Mouse (Mus musculus) CD4-positive naive resting alpha-beta T cell, adult 57 days (primary cell): ENCODE measurements around the gene Ang. TPM values are rescaled to one million over a fixed set of nuclear protein-coding genes. Genes with fewer than 3 reads are reported as not detected.

Experiments used
- total RNA-seq: library from RNA; stranded (reverse); gene quantifications from one replicate; pipeline ENCODE4 v1.2.4, GENCODE M21; 2023

The Ang gene
- total RNA-seq: 2.6 TPM

GRCm38 (mm10) chr14:51090921-51091900 lies at the start of gene Ang, which contains the start of gene Rnase4:
Gene Ang (plus strand): TSS chr14:51091150.
Gene Rnase4 (plus strand): TSS chr14:51091077.

GRCm38 (mm10) chr14:51041769-51042168 lies 49.2 kb upstream of the Ang start, which contains the start of gene Rnase9:
Gene Rnase9 (minus strand): TSS chr14:51041869.

GRCm38 (mm10) chr14:51050063-51050462 lies 40.9 kb upstream of the Ang start, which contains the start of gene Rnase11:
Gene Rnase11 (minus strand): TSS chr14:51050163.

DNA sequence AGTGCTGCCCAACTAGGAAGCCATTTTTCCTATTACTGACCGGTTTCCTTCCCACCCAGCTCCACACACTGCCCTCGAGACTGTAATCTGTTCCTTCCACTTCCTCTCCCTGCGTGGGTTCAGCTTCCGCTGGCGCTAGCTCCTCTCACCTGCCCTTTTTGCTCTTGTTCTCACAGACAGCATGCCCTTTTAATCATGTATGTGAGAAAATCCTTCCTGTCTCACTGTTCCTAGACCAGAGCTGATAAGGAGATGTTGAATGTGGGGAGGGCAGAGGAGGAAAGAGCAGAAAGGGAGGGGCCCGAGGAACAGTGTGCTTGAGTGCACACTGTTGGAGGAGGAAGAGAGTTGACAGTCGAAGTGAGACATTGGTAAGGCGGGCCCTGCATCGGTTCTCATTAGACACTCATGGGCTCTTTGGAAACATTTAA lies 33.5 kb upstream of the Ang start, which contains the start of gene Rnase12:
Rnase12 (minus strand) TSS at position 261 of the 431 bp plus-strand sequence.

GRCm38 (mm10) chr14:51074335-51074734 lies 16.6 kb upstream of the Ang start, which contains the start of gene Olfr750:
Gene Olfr750 (minus strand): TSS chr14:51074435.

GRCm38 (mm10) chr14:51113916-51114560 lies 23.1 kb downstream of the Ang start, which contains the start of gene Eddm3b:
Gene Eddm3b (plus strand): TSS chr14:51114426.

DNA sequence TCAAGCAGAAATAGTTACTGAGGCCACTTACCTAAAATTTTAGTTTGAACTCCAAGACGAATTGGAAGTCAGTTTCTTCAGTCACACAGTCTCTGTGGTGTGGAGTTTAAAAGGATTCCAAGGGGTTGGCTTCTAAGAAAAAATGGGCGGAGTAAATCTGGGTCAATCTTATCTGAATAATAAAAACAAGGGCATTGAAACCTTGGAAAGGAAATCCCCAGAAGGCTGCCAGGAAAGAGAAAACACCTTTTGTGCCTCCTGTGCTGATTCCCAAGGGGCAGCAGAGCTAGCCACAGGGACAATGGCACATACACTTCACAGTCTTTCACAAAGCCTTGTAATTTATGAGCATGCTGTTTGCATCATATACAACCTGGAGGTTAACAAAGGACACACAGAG lies 55.7 kb downstream of the Ang start, which contains the start of gene Rnase1:
Rnase1 (minus strand) TSS at position 101 of the 400 bp plus-strand sequence.

Other genes starting within 250 kb of the Ang start
- gene Tep1, start 220.6 kb upstream of the Ang start, total RNA-seq: 34.1 TPM
- gene Klhl33, start 193.6 kb upstream of the Ang start, total RNA-seq: not detected
- 40.7 TPM for gene Osgep, start 166.3 kb upstream of the Ang start, total RNA-seq
- 49.0 TPM for gene Apex1, start 166.2 kb upstream of the Ang start, total RNA-seq
- 104 TPM for gene Pip4p1, start 160.3 kb upstream of the Ang start, total RNA-seq
- gene Pnp, start 160.1 kb upstream of the Ang start, total RNA-seq: 18.1 TPM
- gene Gm49342, start 146.6 kb upstream of the Ang start, total RNA-seq: 20.5 TPM
- gene Pnp2, start 135.2 kb upstream of the Ang start, total RNA-seq: 1.0 TPM
- gene Rnase10, start 83.4 kb upstream of the Ang start, total RNA-seq: not detected
- gene Rnase9, start 49.3 kb upstream of the Ang start, total RNA-seq: not detected
- not detected for gene Rnase11, start 41.0 kb upstream of the Ang start, total RNA-seq
- not detected for gene Rnase12, start 33.5 kb upstream of the Ang start, total RNA-seq
- not detected for gene Olfr750, start 16.7 kb upstream of the Ang start, total RNA-seq
- 2.4 TPM for gene Rnase4, start 73 bp upstream of the Ang start, total RNA-seq
- not detected for gene Eddm3b, start 23.3 kb downstream of the Ang start, total RNA-seq
- gene Rnase6, start 32.8 kb downstream of the Ang start, total RNA-seq: 3.4 TPM
- gene Rnase1, start 55.6 kb downstream of the Ang start, total RNA-seq: not detected
- not detected for gene Rnase2b, start 71.1 kb downstream of the Ang start, total RNA-seq
- gene Ang2, start 108.0 kb downstream of the Ang start, total RNA-seq: not detected
- gene Ear14, start 112.2 kb downstream of the Ang start, total RNA-seq: not detected
- not detected for gene Rnase2a, start 165.0 kb downstream of the Ang start, total RNA-seq